Mouse (Mus musculus) layer of hippocampus, adult 2 months (tissue): ENCODE measurements around the gene Lrrc51. TPM values are rescaled to one million over a fixed set of nuclear protein-coding genes. Genes with fewer than 3 reads are reported as not detected.
"Not testable (repeated sequence)": the region's sequence is repeated elsewhere in the genome, so short reads cannot be mapped to it uniquely, and the experiment has no call there.

ENCODE experiments used
- DNase-seq, 2 experiments: peaks; one replicate each; pipeline ENCODE4 v3.0.0; 2022; ENCODE audit warnings: low spot score in 2 of 2
- H3K27ac ChIP-seq: fragments of 200-600 bp; 2 replicates; pipeline ENCODE4 v1.8.1; 2022
- H3K4me3 ChIP-seq: fragments of 200-600 bp; 2 replicates; pipeline ENCODE4 v1.8.1; 2022; ENCODE audit warnings: mild to moderate bottlenecking
- CTCF ChIP-seq: fragments of 200-600 bp; conservative IDR thresholded peaks from 2 replicates; pipeline ENCODE4 v1.8.1; 2022; ENCODE audit warnings: antibody characterized with exemption, mild to moderate bottlenecking, moderate library complexity
- total RNA-seq, 2 experiments: library from RNA; stranded (reverse); gene quantifications; 2 replicates each; pipeline ENCODE4 v1.2.3; 2021

The Lrrc51 gene
- total RNA-seq, 2 experiments from 2014 or later: 5.4 to 5.9 TPM

GRCm38 (mm10) chr7:101928093-101928492, 5.6 kb downstream of the Lrrc51 start:
- no peak for DNase-seq
- H3K27ac ChIP-seq: no peak overlapping the region
- TF ChIP-seq CTCF: no peak
- no peak overlapping the region for H3K4me3 ChIP-seq

- H3K27ac ChIP-seq, DNase-seq, H3K4me3 ChIP-seq: not testable (repeated sequence)
- TF ChIP-seq CTCF: peak; percentile 58
Measured at GRCm38 (mm10) chr7:101925892-101926291, 7.8 kb downstream of the Lrrc51 start.

GRCm38 (mm10) chr7:101918071-101918470, 15.6 kb downstream of the Lrrc51 start:
- Histone ChIP-seq H3K4me3 (no peak overlapping the region), H3K27ac (no peak overlapping the region)
- DNase-seq: peak; percentile 47 to 56
- TF ChIP-seq CTCF: peak; percentile 89

- DNase-seq: no peak
- TF ChIP-seq CTCF: peak; percentile 58
- H3K27ac ChIP-seq: no peak overlapping the region
- no peak overlapping the region for H3K4me3 ChIP-seq
Measured at GRCm38 (mm10) chr7:101911982-101912381, 21.7 kb downstream of the Lrrc51 start.

- no peak for TF ChIP-seq CTCF
- Histone ChIP-seq H3K27ac (peak overlapping the region; percentile 100; the same call in 1 of the 2 replicates), H3K4me3 (no peak overlapping the region)
- no peak for DNase-seq
Measured at GRCm38 (mm10) chr7:101910138-101910537, 23.6 kb downstream of the Lrrc51 start.

- TF ChIP-seq CTCF: no peak
- peak overlapping the region; percentile 100 for H3K27ac ChIP-seq
- no peak overlapping the region for H3K4me3 ChIP-seq
- DNase-seq: no peak
Measured at GRCm38 (mm10) chr7:101908367-101908766, 25.3 kb downstream of the Lrrc51 start.

- TF ChIP-seq CTCF: no peak
- DNase-seq: no peak
- Histone ChIP-seq H3K27ac (peak overlapping the region; percentile 100), H3K4me3 (peak overlapping the region; percentile 60)
Measured at GRCm38 (mm10) chr7:101906696-101907095, 27.0 kb downstream of the Lrrc51 start.

- DNase-seq: no peak
- no peak for TF ChIP-seq CTCF
- Histone ChIP-seq H3K27ac (peak within 1 kb of the TSS; percentile 100), H3K4me3 (peak within 1 kb of the TSS; percentile 60)
Measured at GRCm38 (mm10) chr7:101906287-101906681, 27.4 kb downstream of the Lrrc51 start, which contains the start of gene Tomt. Gene Tomt, minus strand, starts transcription at chr7:101906359.

GRCm38 (mm10) chr7:101905561-101906286, 28.0 kb downstream of the Lrrc51 start, which contains the start of gene Lamtor1:
Gene Lamtor1, plus strand, starts transcription at chr7:101905904.
- peak; percentile 99 for DNase-seq
- peak within 1 kb of the TSS; percentile 60 for H3K4me3 ChIP-seq
- TF ChIP-seq CTCF: peak; percentile 46
- peak within 1 kb of the TSS; percentile 100 for H3K27ac ChIP-seq

- TF ChIP-seq CTCF: peak; percentile 47
- DNase-seq: no peak
- Histone ChIP-seq H3K27ac (no peak overlapping the region), H3K4me3 (no peak overlapping the region)
Measured at GRCm38 (mm10) chr7:101902846-101903245, 30.8 kb downstream of the Lrrc51 start.

- H3K4me3 ChIP-seq: no peak overlapping the region
- DNase-seq: no peak
- no peak overlapping the region for H3K27ac ChIP-seq
- TF ChIP-seq CTCF: no peak
Measured at GRCm38 (mm10) chr7:101901969-101902368, 31.7 kb downstream of the Lrrc51 start.

GRCm38 (mm10) chr7:101900331-101901097, 33.2 kb downstream of the Lrrc51 start:
- DNase-seq: no peak
- TF ChIP-seq CTCF: no peak
- no peak overlapping the region for H3K4me3 ChIP-seq
- no peak overlapping the region for H3K27ac ChIP-seq
